Mouse (Mus musculus) telencephalon, adult 2 months (tissue): ENCODE results near the gene Irf6.

Experiments used
- DNase-seq: peaks from one replicate; pipeline ENCODE4 v3.0.0-alpha.2; 2011; ENCODE audit warnings: low read depth, low spot score

Gene Irf6

GRCm38 (mm10) chr1:193156316-193157110 is 3.6 kb downstream of the Irf6 start:
- no peak for DNase-seq

GRCm38 (mm10) chr1:193157111-193157492 is 4.2 kb downstream of the Irf6 start:
- no peak for DNase-seq

DNA sequence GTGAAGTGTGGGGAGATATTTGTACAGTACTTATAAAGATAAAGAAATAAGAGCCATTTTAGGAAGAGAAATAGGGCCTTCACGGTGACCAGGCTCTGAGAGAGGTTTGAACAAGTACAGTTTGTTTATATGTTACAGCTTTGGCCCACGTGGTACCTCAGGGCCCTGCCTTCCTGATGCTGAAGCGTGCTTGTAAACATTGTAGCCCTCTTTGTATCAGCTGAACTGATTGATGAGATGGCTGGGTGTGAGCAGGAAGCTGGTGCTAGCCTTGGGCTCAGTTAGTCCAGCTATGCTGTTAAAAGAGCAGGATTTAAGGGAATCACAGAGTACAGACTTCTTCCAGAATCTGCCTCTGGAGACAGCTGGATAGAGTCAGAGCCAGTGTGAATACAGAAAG is 6.3 kb downstream of the Irf6 start:
- no peak for DNase-seq

DNA sequence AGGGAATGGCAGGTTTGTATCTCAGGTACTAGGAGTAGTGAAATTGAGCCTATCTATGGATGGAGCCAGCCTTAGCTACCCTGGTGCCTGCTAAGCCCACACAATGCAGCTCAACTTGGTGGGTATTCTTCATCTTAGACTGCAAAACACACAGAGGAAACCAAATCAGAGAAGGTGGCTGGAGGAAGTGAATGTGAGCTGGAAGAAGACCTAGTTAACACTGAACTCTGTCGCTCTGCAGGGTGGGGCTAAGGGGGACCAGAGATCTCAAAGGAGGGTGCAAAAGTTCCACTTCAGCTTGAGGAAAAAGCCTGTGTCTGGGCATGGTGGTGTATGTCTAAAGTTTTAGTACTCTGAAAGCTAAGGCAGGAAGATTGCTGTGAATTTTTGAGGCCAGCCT is 6.7 kb downstream of the Irf6 start:
- DNase-seq = no peak

DNA sequence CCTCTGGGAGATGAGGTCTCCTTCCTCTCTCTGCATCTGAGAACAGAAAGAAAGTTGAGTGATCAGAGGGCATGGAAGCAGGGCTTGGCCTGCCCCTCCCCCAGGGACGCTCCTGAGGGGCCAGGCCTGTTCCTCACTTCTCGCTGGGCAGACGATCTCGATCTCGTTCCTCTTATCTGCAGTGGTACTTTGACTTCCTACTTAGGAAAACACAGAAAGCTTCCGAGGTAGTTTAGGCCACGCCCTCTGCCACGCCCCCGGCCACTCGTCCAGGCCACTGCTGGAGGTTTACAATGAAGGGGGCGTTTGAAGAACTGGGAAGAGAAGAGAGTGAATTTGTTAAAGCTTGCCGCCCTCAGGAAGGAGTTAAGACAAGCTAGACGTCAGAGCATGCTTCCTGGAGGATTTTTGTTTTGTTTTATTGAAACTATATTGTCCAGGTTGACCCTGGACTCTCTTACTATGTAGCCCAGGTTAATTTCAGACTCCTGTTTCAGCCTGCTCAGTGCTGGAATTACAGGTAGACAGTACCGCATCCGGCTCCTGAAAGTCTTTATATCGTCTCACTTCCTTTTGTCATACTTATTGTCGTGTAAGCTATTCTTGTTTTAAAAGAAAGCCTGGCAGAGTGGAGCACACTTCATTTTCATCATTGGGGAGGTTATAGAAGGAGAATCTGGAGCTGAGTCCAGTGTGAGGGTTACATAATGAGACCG is 7.6 kb downstream of the Irf6 start:
- DNase-seq = no peak

DNA sequence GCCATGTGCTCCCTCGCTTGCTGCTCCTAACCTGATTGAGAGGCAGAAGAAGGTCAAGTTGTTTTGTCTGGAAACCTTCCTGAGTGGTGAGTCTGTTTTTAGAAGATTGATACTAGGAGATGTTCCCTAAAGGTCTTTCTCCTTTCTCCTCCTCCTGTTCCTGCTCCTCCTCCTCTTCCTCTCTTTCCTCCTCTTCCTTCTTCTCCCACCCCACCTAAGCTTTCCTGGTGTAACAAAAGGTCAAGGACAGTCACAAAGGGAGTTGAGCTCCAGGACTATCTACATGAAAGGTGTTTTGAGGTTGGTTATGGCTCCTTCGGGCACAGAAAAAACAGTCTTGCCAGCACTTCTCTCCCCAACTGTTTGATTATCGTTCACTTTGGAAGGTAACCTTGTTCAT is 14.8 kb downstream of the Irf6 start, which contains the start of gene A130010J15Rik:
TSS of gene A130010J15Rik (plus strand) at position 301 of the 400 bp plus-strand sequence.
- DNase-seq = no peak

- no peak for DNase-seq
Observed at GRCm38 (mm10) chr1:193169228-193169627, 16.3 kb downstream of the Irf6 start.

DNA sequence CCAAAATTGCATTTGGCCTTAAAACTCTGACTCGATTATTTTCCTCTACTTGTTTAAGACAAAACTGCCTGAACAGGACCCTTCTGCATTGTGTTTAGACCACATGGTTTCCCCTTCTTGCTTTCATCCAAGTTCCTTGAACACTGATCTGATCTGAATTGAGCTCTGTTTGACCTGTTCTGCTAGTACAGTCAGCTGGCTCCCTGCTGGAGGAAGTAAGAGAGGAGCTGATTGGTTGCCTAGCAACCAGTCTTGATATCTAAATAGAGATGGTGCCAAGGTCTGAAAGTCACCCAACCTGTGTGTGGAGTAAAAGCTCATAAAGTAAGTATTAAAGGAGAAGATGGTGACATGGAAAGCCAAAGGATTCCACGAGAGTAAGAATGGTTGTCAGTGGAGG is 16.9 kb downstream of the Irf6 start:
- DNase-seq = peak; percentile 35

DNA sequence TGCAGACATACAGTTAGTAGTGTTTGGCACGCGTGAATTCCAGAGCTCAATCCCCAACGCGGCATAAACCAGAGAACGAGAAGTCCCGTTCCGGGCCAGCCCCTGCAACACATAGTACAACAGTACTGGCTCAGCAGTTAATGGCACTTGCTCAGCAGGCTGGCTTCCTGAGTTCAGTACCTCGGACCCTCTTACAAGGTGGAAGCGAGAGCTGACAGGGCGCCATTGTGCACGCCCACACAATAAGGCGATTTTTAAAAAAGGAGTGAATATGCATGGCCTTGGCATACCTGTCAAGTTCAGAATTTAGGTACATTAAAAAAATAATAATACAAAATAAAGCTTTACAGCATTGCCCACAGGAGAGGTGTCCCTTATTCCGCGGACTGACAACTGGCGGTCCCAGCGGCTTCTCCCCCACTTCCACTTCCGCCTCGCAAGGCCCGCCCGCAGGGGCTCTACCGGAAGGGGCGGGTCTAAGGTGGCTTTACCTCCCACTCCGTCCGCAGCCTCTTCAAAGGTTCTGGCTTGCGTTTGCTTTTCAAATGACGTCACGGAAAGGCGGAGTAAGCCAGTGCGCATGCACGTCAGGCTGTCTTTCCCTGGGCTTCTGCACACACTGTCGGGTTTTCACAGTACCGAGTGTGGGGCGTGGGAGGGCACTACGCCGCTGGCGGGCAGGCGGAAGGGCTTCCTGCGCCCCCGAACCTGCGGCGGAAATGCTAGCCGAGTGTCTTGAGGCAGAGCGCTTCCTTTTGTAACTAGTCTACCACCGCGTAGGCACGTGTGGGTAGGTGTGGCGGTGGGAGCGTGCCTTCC is 20.3 kb downstream of the Irf6 start:
- DNase-seq = peak; percentile 99

DNA sequence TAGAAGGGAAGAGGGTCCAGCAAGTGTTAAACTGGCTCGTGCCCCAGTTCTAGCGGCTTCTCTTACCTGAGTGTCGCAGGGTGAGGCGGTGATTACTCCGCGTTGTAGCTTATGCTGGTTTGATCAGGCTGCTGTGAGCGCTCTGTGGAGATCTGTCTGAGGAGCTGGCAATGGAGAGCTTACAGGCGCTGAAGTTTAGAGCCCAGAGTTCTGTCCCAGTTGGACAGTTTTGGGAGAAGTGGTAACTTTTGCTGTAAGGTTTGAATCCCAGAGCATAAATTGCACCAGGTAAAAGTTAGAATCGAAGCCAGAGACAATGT is 20.9 kb downstream of the Irf6 start:
- DNase-seq = no peak

DNA sequence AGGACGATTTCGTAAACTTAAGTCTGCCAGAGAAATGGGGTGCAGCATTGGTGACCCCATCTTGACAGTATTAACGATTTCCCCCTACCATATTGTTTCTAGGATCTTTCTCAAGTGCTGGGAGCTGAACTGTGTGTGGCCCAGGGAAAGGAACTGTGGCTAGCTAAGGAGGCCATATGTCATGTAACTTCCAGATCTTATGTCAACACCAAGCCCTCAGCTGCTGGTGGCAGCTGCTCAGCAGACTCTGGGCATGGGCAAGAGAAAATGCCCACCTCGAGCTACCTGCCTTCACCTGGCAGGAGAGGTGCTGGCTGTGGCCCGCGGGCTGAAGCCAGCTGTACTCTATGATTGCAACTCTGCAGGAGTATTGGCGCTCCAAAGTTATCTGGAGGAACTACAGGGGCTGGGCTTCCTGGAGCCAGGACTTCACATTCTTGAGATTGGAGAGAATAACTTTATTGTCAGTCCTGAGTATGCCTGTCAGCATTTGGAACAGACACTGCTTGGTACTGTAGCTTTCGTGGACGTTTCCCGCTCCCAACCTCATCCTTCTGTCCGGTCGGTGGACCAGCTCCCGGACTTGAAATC is 21.3 kb downstream of the Irf6 start:
- DNase-seq = no peak

- no peak for DNase-seq
Observed at GRCm38 (mm10) chr1:193181104-193181503, 28.2 kb downstream of the Irf6 start.

DNA sequence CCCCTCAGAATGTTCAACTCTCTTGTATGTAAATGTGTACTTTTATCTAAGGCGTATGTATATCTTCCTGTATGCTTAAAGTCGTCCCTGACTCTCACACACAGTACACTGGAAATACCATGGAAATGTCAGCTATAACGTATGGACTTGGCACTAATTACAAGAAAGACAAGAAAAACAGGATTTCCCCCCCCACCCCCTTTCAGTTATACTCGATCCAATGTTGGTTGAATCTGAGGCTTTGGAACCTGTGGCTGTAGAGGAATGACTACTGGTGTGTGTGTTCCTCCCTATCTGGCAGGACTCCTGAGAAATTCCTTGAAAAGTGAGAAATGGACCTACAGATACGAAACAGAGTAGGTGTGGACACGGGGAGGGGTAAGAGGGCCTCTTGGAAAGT is 35.3 kb downstream of the Irf6 start:
- DNase-seq = no peak

GRCm38 (mm10) chr1:193189151-193189621 is 36.3 kb downstream of the Irf6 start:
- peak; percentile 35 for DNase-seq

DNA sequence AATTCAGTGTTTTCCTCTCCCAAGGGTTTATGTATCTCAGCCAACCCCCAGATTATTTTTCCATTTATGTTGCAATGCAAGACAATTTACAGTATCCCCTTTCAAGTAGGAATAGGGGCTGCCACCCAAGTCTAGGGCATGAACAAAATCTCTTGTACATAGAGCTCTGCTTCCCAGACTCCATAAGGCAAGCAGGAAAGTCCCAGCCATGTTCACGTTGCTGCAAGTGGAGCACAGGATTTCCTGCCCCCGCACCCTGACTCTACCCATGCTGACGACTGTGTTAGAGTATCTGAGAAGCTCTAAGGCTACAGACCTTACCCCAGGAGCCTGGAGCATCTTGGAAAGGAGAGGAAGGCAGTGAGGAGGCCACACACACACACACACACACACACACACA is 36.9 kb downstream of the Irf6 start:
- no peak for DNase-seq

GRCm38 (mm10) chr1:193191675-193192283 is 38.9 kb downstream of the Irf6 start:
- no peak for DNase-seq

- DNase-seq = no peak
Observed at GRCm38 (mm10) chr1:193194416-193195140, 41.7 kb downstream of the Irf6 start.

DNA sequence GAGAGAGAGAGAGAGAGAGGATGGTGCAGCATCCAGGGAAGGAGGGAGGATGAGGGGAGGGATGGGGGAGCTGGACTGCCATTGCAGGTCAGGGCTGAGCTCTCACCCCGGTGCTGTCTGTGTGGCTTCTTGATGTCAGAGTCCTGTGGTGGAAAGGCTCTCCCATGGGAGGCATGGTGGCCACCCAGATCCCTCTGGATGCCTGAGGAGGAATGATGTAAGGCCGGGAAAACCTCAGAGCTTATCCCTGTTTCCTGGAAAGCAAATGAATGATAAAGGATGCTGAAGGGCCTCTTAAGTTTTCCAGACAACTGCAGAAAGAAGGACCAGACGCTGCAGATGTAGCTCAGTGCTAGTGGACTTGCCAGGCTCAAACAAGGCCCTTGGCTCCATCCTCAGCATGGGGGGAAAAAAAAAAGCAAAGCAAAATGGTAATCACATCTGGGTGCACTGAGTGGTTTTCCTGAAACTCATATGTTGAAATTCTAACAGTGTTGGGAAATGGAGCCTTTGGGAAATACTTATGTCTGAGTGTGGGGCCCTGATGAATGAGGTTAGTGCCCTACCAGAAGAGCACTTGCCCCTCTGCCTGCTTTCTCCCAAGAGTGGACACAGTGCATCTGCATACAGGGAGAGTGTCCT is 42.4 kb downstream of the Irf6 start:
- DNase-seq = no peak

DNA sequence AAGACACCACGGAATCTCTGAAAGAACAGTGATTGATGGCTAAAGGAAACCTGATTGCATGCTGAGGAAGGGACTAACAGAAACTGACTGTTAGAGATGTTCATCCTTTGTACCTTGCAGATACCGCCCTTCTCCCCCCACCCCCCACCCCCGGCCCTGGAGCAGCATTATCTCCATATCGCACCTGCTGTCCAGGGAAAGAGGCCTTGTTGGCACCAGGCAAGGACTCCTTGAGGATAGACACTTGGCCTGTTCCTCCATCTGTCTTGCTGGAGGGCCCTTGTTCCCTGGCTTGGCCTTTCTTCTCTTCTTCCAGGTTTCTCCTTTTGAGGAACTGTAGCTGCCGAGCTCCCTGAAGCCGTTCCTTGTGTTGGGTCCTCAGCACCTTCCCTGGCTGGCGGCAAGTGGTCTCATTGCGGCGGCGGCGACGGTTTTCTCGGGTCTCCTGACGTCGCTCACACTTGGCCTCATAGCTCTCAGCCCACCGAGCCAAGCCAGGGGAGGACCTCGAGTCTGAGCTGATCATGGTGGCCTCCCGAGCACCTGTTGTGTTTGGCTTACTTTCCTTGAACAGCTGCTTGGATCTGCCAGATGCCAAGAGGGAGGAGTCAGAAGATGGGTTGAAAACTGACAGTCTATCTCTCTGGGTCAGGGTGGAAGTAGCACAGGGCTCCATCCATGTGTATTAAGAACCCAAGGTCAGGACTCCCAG is 44.7 kb downstream of the Irf6 start:
- DNase-seq = no peak

DNA sequence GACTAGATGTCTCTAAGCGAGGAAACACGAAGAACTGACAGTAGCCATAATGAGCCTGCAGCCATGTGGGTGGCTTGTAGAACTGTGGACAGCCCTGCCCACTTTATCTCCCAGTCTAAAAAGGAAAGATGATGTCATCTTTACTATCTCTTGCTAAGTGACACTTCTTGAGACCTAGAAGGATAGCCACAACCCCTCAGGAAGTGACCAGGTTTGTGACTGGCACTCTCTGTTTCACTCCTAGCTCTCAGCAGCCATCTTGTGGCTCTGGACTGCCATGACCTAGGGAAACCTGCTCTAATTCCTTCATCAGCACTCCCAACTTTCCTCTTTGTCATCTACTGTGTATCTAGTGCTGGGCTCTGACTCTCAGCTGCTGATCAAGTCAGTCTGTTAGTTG is 45.4 kb downstream of the Irf6 start:
- no peak for DNase-seq
